Comparison of ENCODE assay signal across 8 mouse cellular contexts in genomic region chr14:55590748-55591330, GRCm38 (mm10). TPM values are rescaled to one million over a fixed set of nuclear protein-coding genes. Genes with fewer than 3 reads are reported as not detected.
DNase-seq lines count a peak whose midpoint lies in the region; ATAC-seq and TF ChIP-seq lines count a peak whose summit lies in the region.

Gene Psme2 (minus strand): TSS chr14:55591113.

- intact Hi-C loops in heart, postnatal 10 days (cut with DNase I), result no loop called here

- no peak for TF ChIP-seq CTCF in ES-Bruce4 (IDR thresholded peaks at IDR 0.05; ENCODE audit: low read depth, low read length)
- TF ChIP-seq CTCF in liver, postnatal 0 days (IDR thresholded peaks at IDR 0.05; ENCODE audit: low read depth), result no peak

- peak; percentile 4 for TF ChIP-seq POLR2A in ES-Bruce4 (IDR thresholded peaks at IDR 0.05; ENCODE audit: insufficient read depth, low read length)

- H3K4me1 ChIP-seq in ES-Bruce4 (ENCODE audit: control insufficient read depth, insufficient read depth, low read length), result no peaks in the 10 kb centered on the region
- peaks cover 32% of the 10 kb centered on the region for H3K4me1 ChIP-seq in forebrain, embryonic 13.5 days
- H3K4me1 ChIP-seq in liver, postnatal 0 days (ENCODE audit: insufficient read depth), result peaks cover 29% of the 10 kb centered on the region
- H3K4me1 ChIP-seq in neural tube, embryonic 14.5 days (ENCODE audit: control insufficient read depth, insufficient read depth, low read length), result peaks cover 22% of the 10 kb centered on the region

- under 1% methylated on average over 22 of the region's 22 CpGs for WGBS in forebrain, embryonic 13.5 days
- WGBS in large intestine, adult 2 months, result under 1% methylated on average over 22 of the region's 22 CpGs
- 3% methylated on average over 22 of the region's 22 CpGs for WGBS in liver, postnatal 0 days (ENCODE audit: insufficient replicate concordance)
- WGBS in neural tube, embryonic 14.5 days, result under 1% methylated on average over 22 of the region's 22 CpGs

- peak; percentile 82 for ATAC-seq in cerebellum, adult (ENCODE audit: insufficient number of reproducible peaks, low FRiP score, low TSS enrichment)
- peak; percentile 96 for ATAC-seq in forebrain, embryonic 13.5 days
- ATAC-seq in liver, postnatal 0 days, result peak; percentile 87
- ATAC-seq in neural tube, embryonic 14.5 days (ENCODE audit: low read depth), result peak; percentile 95

- no peaks in the 10 kb centered on the region for H3K9me3 ChIP-seq in ES-Bruce4 (replicated peaks; ENCODE audit: control insufficient read depth, insufficient read depth, low read length, poor library complexity, severe bottlenecking)
- H3K9me3 ChIP-seq in forebrain, embryonic 13.5 days (replicated peaks), result no peaks in the 10 kb centered on the region
- no peaks in the 10 kb centered on the region for H3K9me3 ChIP-seq in liver, postnatal 0 days (ENCODE audit: low read length)
- H3K9me3 ChIP-seq in neural tube, embryonic 14.5 days (ENCODE audit: control insufficient read depth, low read length), result no peaks in the 10 kb centered on the region

- no peak for TF ChIP-seq EP300 in ES-Bruce4 (IDR thresholded peaks at IDR 0.05; ENCODE audit: insufficient read depth, low read depth, low read length)
- no peak for TF ChIP-seq EP300 in liver, postnatal 0 days (IDR thresholded peaks at IDR 0.05; ENCODE audit: low read depth)

- H3K9ac ChIP-seq in ES-Bruce4 (ENCODE audit: low read depth, poor library complexity, severe bottlenecking), result peak within 1 kb of the TSS; percentile 89
- H3K9ac ChIP-seq in forebrain, embryonic 13.5 days, result peak within 1 kb of the TSS; percentile 89
- peak within 1 kb of the TSS; percentile 94 for H3K9ac ChIP-seq in liver, postnatal 0 days (replicated peaks)
- peak within 1 kb of the TSS; percentile 83 for H3K9ac ChIP-seq in neural tube, embryonic 14.5 days (replicated peaks; ENCODE audit: low read depth, low read length)

- H3K27ac ChIP-seq in ES-Bruce4 (ENCODE audit: insufficient read depth, low read length), result peak within 1 kb of the TSS; percentile 66
- peak within 1 kb of the TSS; percentile 94 for H3K27ac ChIP-seq in forebrain, embryonic 13.5 days
- H3K27ac ChIP-seq in liver, postnatal 0 days (ENCODE audit: low read depth), result peak within 1 kb of the TSS; percentile 97
- peak within 1 kb of the TSS; percentile 93 for H3K27ac ChIP-seq in neural tube, embryonic 14.5 days (ENCODE audit: low read depth, low read length)

- H3K4me3 ChIP-seq in ES-Bruce4 (ENCODE audit: low read depth, low read length), result peak within 1 kb of the TSS; percentile 87
- peak within 1 kb of the TSS; percentile 92 for H3K4me3 ChIP-seq in forebrain, embryonic 13.5 days
- H3K4me3 ChIP-seq in liver, postnatal 0 days (ENCODE audit: low read depth, low read length), result peak within 1 kb of the TSS; percentile 97
- peak within 1 kb of the TSS; percentile 91 for H3K4me3 ChIP-seq in neural tube, embryonic 14.5 days (ENCODE audit: low read depth, low read length)

- no peaks in the 10 kb centered on the region for H3K27me3 ChIP-seq in ES-Bruce4 (ENCODE audit: control insufficient read depth, insufficient read depth, low read length, poor library complexity, severe bottlenecking)
- no peaks in the 10 kb centered on the region for H3K27me3 ChIP-seq in forebrain, embryonic 13.5 days
- H3K27me3 ChIP-seq in liver, postnatal 0 days (ENCODE audit: insufficient read depth, low read length), result no peaks in the 10 kb centered on the region
- no peaks in the 10 kb centered on the region for H3K27me3 ChIP-seq in neural tube, embryonic 14.5 days (ENCODE audit: control insufficient read depth, insufficient read depth, low read length)

- H3K36me3 ChIP-seq in ES-Bruce4 (ENCODE audit: control insufficient read depth, insufficient read depth, low read length, poor library complexity, severe bottlenecking), result peaks cover 13% of the 10 kb centered on the region
- H3K36me3 ChIP-seq in forebrain, embryonic 13.5 days (ENCODE audit: poor library complexity, severe bottlenecking), result peaks cover 32% of the 10 kb centered on the region
- H3K36me3 ChIP-seq in liver, postnatal 0 days (replicated peaks; ENCODE audit: insufficient read depth, low read length), result peaks cover 28% of the 10 kb centered on the region
- H3K36me3 ChIP-seq in neural tube, embryonic 14.5 days (ENCODE audit: control insufficient read depth, insufficient read depth, low read length), result peaks cover 19% of the 10 kb centered on the region

- peak within 1 kb of the TSS; percentile 92 for H3K4me2 ChIP-seq in forebrain, embryonic 13.5 days
- H3K4me2 ChIP-seq in liver, postnatal 0 days (ENCODE audit: low read depth, low read length), result peak within 1 kb of the TSS; percentile 92
- peak within 1 kb of the TSS; percentile 96 for H3K4me2 ChIP-seq in neural tube, embryonic 14.5 days (ENCODE audit: low read depth, low read length)

- DNase-seq in heart, postnatal 10 days, result peak; percentile 96 to 97
- DNase-seq in large intestine, adult 2 months (ENCODE audit: low read depth, low spot score), result peak; percentile 97
- peak; percentile 93 for DNase-seq in liver, postnatal 0 days
- DNase-seq in thymus, adult 18-20 months, result peak; percentile 68 to 81

RNA-seq across cellular contexts. Expression of gene Psme2, which starts in this region (rescaled TPM):
- 195 and 200 TPM in 2 replicates for polyA plus RNA-seq in ES-Bruce4 (2011; ENCODE audit: insufficient read depth, insufficient read length, low read depth, missing spikeins)
- 200 and 206 TPM in 2 replicates for polyA plus RNA-seq in forebrain, embryonic 13.5 days (2015; fragmentation: Nextera tagmentation; extraction: Ambion mirVana)
- total RNA-seq in heart, postnatal 10 days (2021), result 100 to 1,000 TPM; 139 to 140 TPM
- polyA plus RNA-seq in large intestine, adult 2 months (2012; rRNA removed), result 357 and 385 TPM in 2 replicates
- 222 and 231 TPM in 2 replicates for polyA plus RNA-seq in liver, postnatal 0 days (2015; fragmentation: Nextera tagmentation; extraction: Ambion mirVana)
- 162 and 184 TPM in 2 replicates for polyA plus RNA-seq in neural tube, embryonic 14.5 days (2014; fragmentation: Nextera tagmentation; extraction: Ambion mirVana)

Comparison
In these comparisons a context has a peak if more than half of its experiments do, and no peak if none do; other contexts are left out.
1. Peak in every context shown above with its lines: DNase-seq, ATAC-seq, H3K4me3 ChIP-seq and H3K27ac ChIP-seq.